ENCODE assay signal across 26 mouse cellular contexts in the genomic region with DNA sequence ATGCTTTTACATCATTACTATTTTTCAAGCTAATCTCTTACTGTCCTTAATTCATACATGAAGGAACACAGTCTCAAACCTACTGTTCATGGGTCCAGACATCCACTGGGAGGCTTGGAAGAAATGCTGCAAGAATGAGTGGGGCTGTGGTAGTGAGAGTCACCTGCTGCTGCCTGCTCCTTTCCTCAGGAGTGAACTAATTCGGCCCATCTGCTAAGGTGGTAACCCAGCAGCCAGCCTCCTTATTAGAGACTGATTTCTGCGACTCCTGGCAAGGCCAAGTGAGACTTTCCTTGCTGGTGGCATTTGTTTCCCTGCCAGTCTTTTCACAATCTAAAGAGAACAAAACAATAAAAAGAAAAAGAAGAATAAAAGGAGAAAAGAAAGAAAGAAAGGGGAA.
A peak's percentile ranks its signal among the peaks of the same experiment; 100 is the strongest.
DNase-seq lines count a peak whose midpoint lies in the region; ATAC-seq and TF ChIP-seq lines count a peak whose summit lies in the region.
"Had no signal": no experiment of that assay in that cellular context is flagged by ENCODE, and none has a peak within 500 bp of the region (broad histone marks: within the 10 kb centered on the region; RNA-seq: fewer than 3 reads in every experiment).

No protein-coding gene starts in this region.

- dilution Hi-C loops in CH12.LX (cut with MboI; ENCODE audit: extremely low pct_ligation_motif_present, extremely low pct_unique_long_range_greater_than_20kb, low sequenced_read_pairs) = no loop called here

- no peak overlapping the region for H3K4me3 ChIP-seq in forebrain, embryonic 15.5 days
- H3K4me3 ChIP-seq in forebrain, embryonic 11.5 days (ENCODE audit: low read depth, low read length) = no peak overlapping the region
- peak overlapping the region; percentile 38 for H3K4me3 ChIP-seq in megakaryocyte, embryonic 14.5 days (replicated peaks)
- peak overlapping the region in 2 of 3 experiments; percentile 15 to 24 for H3K4me3 ChIP-seq in CH12.LX (replicated peaks in 1 of 3; ENCODE audit: low read depth in 2 of 3, low read length in 2 of 3, poor library complexity in 1 of 3)
- H3K4me3 ChIP-seq: embryonic facial prominence, embryonic 12.5 days; embryonic facial prominence, embryonic 15.5 days; heart, adult 2 months; heart, embryonic 10.5 days; heart, embryonic 13.5 days; hindbrain, embryonic 12.5 days; hindbrain, embryonic 15.5 days; intestine, embryonic 15.5 days had no signal

- TF ChIP-seq POLR2A in CH12.LX (IDR thresholded peaks at IDR 0.05; ENCODE audit: low read depth, low read length) = no peak

- H3K79me2 ChIP-seq in CH12.LX (replicated peaks; ENCODE audit: control insufficient read depth, extremely low read depth, insufficient read depth, poor library complexity, severe bottlenecking) = no peaks in the 10 kb centered on the region

- no peak overlapping the region for H3K4me2 ChIP-seq in forebrain, embryonic 15.5 days (replicated peaks)
- no peak overlapping the region for H3K4me2 ChIP-seq in forebrain, embryonic 11.5 days (ENCODE audit: low read depth, low read length, severe bottlenecking)
- H3K4me2 ChIP-seq in CH12.LX (ENCODE audit: insufficient read depth, low read depth, poor library complexity, severe bottlenecking) = peak overlapping the region; percentile 39
- H3K4me2 ChIP-seq: embryonic facial prominence, embryonic 12.5 days; embryonic facial prominence, embryonic 15.5 days; heart, embryonic 13.5 days; hindbrain, embryonic 12.5 days; hindbrain, embryonic 15.5 days; intestine, embryonic 15.5 days had no signal

- no peak for TF ChIP-seq EP300 in CH12.LX (IDR thresholded peaks at IDR 0.05; ENCODE audit: low read length)

- TF ChIP-seq CTCF in CH12.LX (conservative IDR thresholded peaks at IDR 0.05 in 1 of 2, IDR thresholded peaks at IDR 0.05 in 1 of 2; ENCODE audit: low read depth in 2 of 2, low read length in 2 of 2) = no peak

- no peaks in the 10 kb centered on the region for H3K27me3 ChIP-seq in forebrain, embryonic 15.5 days
- H3K27me3 ChIP-seq in forebrain, embryonic 11.5 days (ENCODE audit: control insufficient read depth, insufficient read depth, low read length) = no peaks in the 10 kb centered on the region
- no peaks in the 10 kb centered on the region for H3K27me3 ChIP-seq in megakaryocyte, embryonic 14.5 days (replicated peaks)
- H3K27me3 ChIP-seq in CH12.LX (replicated peaks) = no peaks in the 10 kb centered on the region
- H3K27me3 ChIP-seq: embryonic facial prominence, embryonic 12.5 days; embryonic facial prominence, embryonic 15.5 days; heart, embryonic 13.5 days; hindbrain, embryonic 12.5 days; hindbrain, embryonic 15.5 days; intestine, embryonic 15.5 days had no signal

- H3K36me3 ChIP-seq in forebrain, embryonic 15.5 days = no peaks in the 10 kb centered on the region
- H3K36me3 ChIP-seq in forebrain, embryonic 11.5 days (ENCODE audit: control insufficient read depth, insufficient read depth, low read length) = no peaks in the 10 kb centered on the region
- H3K36me3 ChIP-seq in megakaryocyte, embryonic 14.5 days (replicated peaks; ENCODE audit: low read length) = no peaks in the 10 kb centered on the region
- H3K36me3 ChIP-seq in CH12.LX (replicated peaks in 1 of 2; ENCODE audit: control insufficient read depth in 1 of 2, insufficient read depth in 1 of 2, low read length in 1 of 2) = no peaks in the 10 kb centered on the region
- H3K36me3 ChIP-seq: embryonic facial prominence, embryonic 12.5 days; embryonic facial prominence, embryonic 15.5 days; heart, embryonic 10.5 days; heart, embryonic 13.5 days; hindbrain, embryonic 12.5 days; hindbrain, embryonic 15.5 days; intestine, embryonic 15.5 days had no signal

- H3K27ac ChIP-seq in forebrain, embryonic 15.5 days (replicated peaks) = no peak overlapping the region
- no peak overlapping the region for H3K27ac ChIP-seq in forebrain, embryonic 11.5 days (ENCODE audit: low read depth, low read length)
- H3K27ac ChIP-seq in CH12.LX (ENCODE audit: insufficient read depth, low read depth) = no peak overlapping the region
- H3K27ac ChIP-seq: embryonic facial prominence, embryonic 12.5 days; embryonic facial prominence, embryonic 15.5 days; heart, adult 2 months; heart, embryonic 10.5 days; heart, embryonic 13.5 days; hindbrain, embryonic 12.5 days; hindbrain, embryonic 15.5 days; intestine, embryonic 15.5 days had no signal

- ATAC-seq in forebrain, embryonic 15.5 days (replicated peaks) = peak; percentile 60; the same call in 1 of the 2 replicates
- ATAC-seq in forebrain, embryonic 11.5 days (replicated peaks; ENCODE audit: low FRiP score) = no peak
- ATAC-seq in megakaryocyte, adult 5-6 weeks (ENCODE audit: poor library complexity, severe bottlenecking) = no peak
- ATAC-seq: intestine, embryonic 15.5 days had no signal

- in situ Hi-C loops in CH12.LX (cut with MboI; ENCODE audit: low pct_ligation_motif_present, low pct_unique_long_range_greater_than_20kb, low sequenced_read_pairs) = no loop called here

- DNase-seq in cerebellum, postnatal 14 days = peak; percentile 3 to 6
- no peak for DNase-seq in cerebellum, adult 11-12 months
- no peak for DNase-seq in forebrain, embryonic 11.5 days (ENCODE audit: low spot score)
- DNase-seq in CH12.LX (ENCODE audit: extremely low read depth) = no peak
- DNase-seq in embryo, embryonic 11 days = no peak
- DNase-seq: adrenal gland, adult 2 months; adrenal gland, postnatal 14 days; cerebellum, adult 18-20 months; cerebellum, adult 9-11 months; gastrocnemius, postnatal 10 days; gastrocnemius, postnatal 36 days; heart, adult 2 months; heart, postnatal 14 days; heart, postnatal 4 days; kidney, adult 11 months; kidney, adult 8-10 months had no signal

- H3K9me3 ChIP-seq in forebrain, embryonic 15.5 days = no peaks in the 10 kb centered on the region
- H3K9me3 ChIP-seq in forebrain, embryonic 11.5 days (ENCODE audit: control insufficient read depth, low read length) = no peaks in the 10 kb centered on the region
- peaks cover 12% of the 10 kb centered on the region; the same call in 1 of the 2 replicates for H3K9me3 ChIP-seq in megakaryocyte, embryonic 14.5 days
- no peaks in the 10 kb centered on the region for H3K9me3 ChIP-seq in CH12.LX (replicated peaks; ENCODE audit: low read length)
- H3K9me3 ChIP-seq: embryonic facial prominence, embryonic 12.5 days; embryonic facial prominence, embryonic 15.5 days; heart, embryonic 10.5 days; heart, embryonic 13.5 days; hindbrain, embryonic 12.5 days; hindbrain, embryonic 15.5 days; intestine, embryonic 15.5 days had no signal

- TF ChIP-seq RAD21 in CH12.LX (IDR thresholded peaks at IDR 0.05; ENCODE audit: low read depth, low read length) = no peak

- 24% methylated on average over 2 of the region's 2 CpGs for WGBS in forebrain, embryonic 15.5 days
- WGBS in forebrain, embryonic 11.5 days = 69% methylated on average over 2 of the region's 2 CpGs

- no peak overlapping the region for H3K9ac ChIP-seq in forebrain, embryonic 15.5 days (replicated peaks)
- H3K9ac ChIP-seq in forebrain, embryonic 11.5 days (ENCODE audit: low read length) = no peak overlapping the region
- peak overlapping the region; percentile 61 for H3K9ac ChIP-seq in CH12.LX (ENCODE audit: insufficient read depth, low read depth)
- H3K9ac ChIP-seq: embryonic facial prominence, embryonic 12.5 days; embryonic facial prominence, embryonic 15.5 days; heart, embryonic 13.5 days; hindbrain, embryonic 12.5 days; hindbrain, embryonic 15.5 days; intestine, embryonic 15.5 days had no signal

- H3K4me1 ChIP-seq in forebrain, embryonic 15.5 days = peaks cover 7% of the 10 kb centered on the region; the same call in 1 of the 2 replicates
- H3K4me1 ChIP-seq in forebrain, embryonic 11.5 days (replicated peaks; ENCODE audit: control insufficient read depth, insufficient read depth, low read length) = no peaks in the 10 kb centered on the region
- no peaks in the 10 kb centered on the region for H3K4me1 ChIP-seq in megakaryocyte, embryonic 14.5 days
- H3K4me1 ChIP-seq in CH12.LX (ENCODE audit: control insufficient read depth in 1 of 2, insufficient read depth in 2 of 2) = peaks cover 3 to 14% of the 10 kb centered on the region in 2 experiments
- H3K4me1 ChIP-seq: embryonic facial prominence, embryonic 12.5 days; embryonic facial prominence, embryonic 15.5 days; heart, embryonic 10.5 days; heart, embryonic 13.5 days; hindbrain, embryonic 12.5 days; intestine, embryonic 15.5 days had no signal

TF ChIP-seq in CH12.LX, 34 proteins besides CTCF, POLR2A, EP300 and RAD21:
- TF ChIP-seq JUND (conservative IDR thresholded peaks at IDR 0.05; ENCODE audit: low read depth, low read length) = no peak
- TF ChIP-seq USF2 (conservative IDR thresholded peaks at IDR 0.05; ENCODE audit: low read depth, low read length) = no peak
- TF ChIP-seq RCOR1 (conservative IDR thresholded peaks at IDR 0.05; ENCODE audit: low read depth, low read length) = no peak
- no peak for TF ChIP-seq KAT2A (IDR thresholded peaks at IDR 0.05; ENCODE audit: insufficient replicate concordance, low read length)
- no peak; the same call in 1 of the 2 replicates for TF ChIP-seq HCFC1 (IDR thresholded peaks at IDR 0.05; ENCODE audit: low read depth, low read length)
- no peak for TF ChIP-seq MEF2A (IDR thresholded peaks at IDR 0.05; ENCODE audit: borderline replicate concordance, low read depth, low read length)
- TF ChIP-seq E2F4 (IDR thresholded peaks at IDR 0.05; ENCODE audit: insufficient replicate concordance, low read depth, low read length) = no peak
- no peak for TF ChIP-seq GABPA (IDR thresholded peaks at IDR 0.05; ENCODE audit: insufficient replicate concordance, low read depth, low read length)
- TF ChIP-seq POLR2AphosphoS2 (IDR thresholded peaks at IDR 0.05; ENCODE audit: low read depth, low read length) = no peak
- no peak for TF ChIP-seq MYC (IDR thresholded peaks at IDR 0.05; ENCODE audit: low read depth, low read length)
- TF ChIP-seq CHD1 (IDR thresholded peaks at IDR 0.05; ENCODE audit: low read depth, low read length) = no peak
- no peak for TF ChIP-seq ZKSCAN1 (IDR thresholded peaks at IDR 0.05; ENCODE audit: borderline replicate concordance, low read depth, low read length)
- no peak for TF ChIP-seq ELF1 (IDR thresholded peaks at IDR 0.05; ENCODE audit: low read depth, low read length)
- no peak for TF ChIP-seq MAFK (IDR thresholded peaks at IDR 0.05; ENCODE audit: insufficient replicate concordance, low read length)
- TF ChIP-seq IRF4 (IDR thresholded peaks at IDR 0.05; ENCODE audit: low read depth, low read length) = no peak
- TF ChIP-seq MXI1 (IDR thresholded peaks at IDR 0.05; ENCODE audit: low read depth, low read length) = no peak
- no peak for TF ChIP-seq ZMIZ1 (IDR thresholded peaks at IDR 0.05; ENCODE audit: low read depth, low read length)
- TF ChIP-seq JUN (IDR thresholded peaks at IDR 0.05; ENCODE audit: insufficient read depth, low read depth, low read length) = no peak

Comparison
In these comparisons a context has a peak if more than half of its experiments do, and no peak if none do; other contexts are left out.
1. DNase-seq: peak in cerebellum, postnatal 14 days (2 of 2); none in cerebellum, adult 11-12 months (single experiment), forebrain, embryonic 11.5 days (single experiment), CH12.LX (single experiment) and embryo, embryonic 11 days (single experiment).
2. H3K4me3 ChIP-seq: peak in megakaryocyte, embryonic 14.5 days (single experiment) and CH12.LX (2 of 3); none in forebrain, embryonic 15.5 days (single experiment) and forebrain, embryonic 11.5 days (single experiment).